Mouse (Mus musculus) layer of hippocampus, postnatal 25 days (tissue): ENCODE data around the gene Gse1. TPM values are rescaled to one million over a fixed set of nuclear protein-coding genes. Genes with fewer than 3 reads are reported as not detected.

ENCODE experiments used
- DNase-seq, 2 experiments: peaks; one replicate each; pipeline ENCODE4 v3.0.0; 2022; ENCODE audit warnings: mixed read lengths in 2 of 2, low spot score in 1 of 2; ENCODE audit errors: extremely low spot score in 1 of 2
- total RNA-seq, 2 experiments: library from RNA; stranded (reverse); gene quantifications; 2 replicates each; pipeline ENCODE4 v1.2.3; 2021

The Gse1 gene
- total RNA-seq, 2 experiments from 2014 or later, result 121 to 145 TPM

- DNase-seq, result peak in 1 of 2 experiments; percentile 66
Observed at GRCm38 (mm10) chr8:120264944-120265453, 36.7 kb downstream of the Gse1 start.

- DNase-seq, result no peak
Observed at GRCm38 (mm10) chr8:120265471-120265870, 37.2 kb downstream of the Gse1 start.

- no peak for DNase-seq
Observed at GRCm38 (mm10) chr8:120268541-120268980, 40.3 kb downstream of the Gse1 start.

GRCm38 (mm10) chr8:120270449-120270848, 42.2 kb downstream of the Gse1 start:
- DNase-seq, result no peak

- no peak for DNase-seq
Observed at GRCm38 (mm10) chr8:120273430-120273829, 45.2 kb downstream of the Gse1 start.

- no peak for DNase-seq
Observed at GRCm38 (mm10) chr8:120276051-120276890, 48.0 kb downstream of the Gse1 start.

- no peak for DNase-seq
Observed at GRCm38 (mm10) chr8:120276891-120277426, 48.7 kb downstream of the Gse1 start.

GRCm38 (mm10) chr8:120278009-120278408, 49.8 kb downstream of the Gse1 start:
- no peak for DNase-seq

- no peak for DNase-seq
Observed at GRCm38 (mm10) chr8:120279418-120279817, 51.2 kb downstream of the Gse1 start.

GRCm38 (mm10) chr8:120281487-120281886, 53.2 kb downstream of the Gse1 start:
- DNase-seq, result peak; percentile 66 to 95

- no peak for DNase-seq
Observed at GRCm38 (mm10) chr8:120282465-120282864, 54.2 kb downstream of the Gse1 start.

GRCm38 (mm10) chr8:120284265-120284664, 56.0 kb downstream of the Gse1 start:
- DNase-seq, result no peak

- no peak for DNase-seq
Observed at GRCm38 (mm10) chr8:120285033-120285432, 56.8 kb downstream of the Gse1 start.

- DNase-seq, result no peak
Observed at GRCm38 (mm10) chr8:120285878-120286277, 57.6 kb downstream of the Gse1 start.

GRCm38 (mm10) chr8:120288122-120288908, 60.1 kb downstream of the Gse1 start:
- DNase-seq, result peak in 1 of 2 experiments; percentile 65

- DNase-seq, result no peak
Observed at GRCm38 (mm10) chr8:120289191-120289590, 60.9 kb downstream of the Gse1 start.

GRCm38 (mm10) chr8:120289698-120290181, 61.5 kb downstream of the Gse1 start:
- DNase-seq, result no peak

GRCm38 (mm10) chr8:120290614-120291013, 62.4 kb downstream of the Gse1 start:
- no peak for DNase-seq

GRCm38 (mm10) chr8:120291650-120292049, 63.4 kb downstream of the Gse1 start:
- no peak for DNase-seq

GRCm38 (mm10) chr8:120292316-120293107, 64.3 kb downstream of the Gse1 start:
- DNase-seq, result peak in 1 of 2 experiments; percentile 53
